Mouse (Mus musculus): Measurements from ENCODE around the gene Hspbap1. TPM values are rescaled to one million over a fixed set of nuclear protein-coding genes. Genes with fewer than 3 reads are reported as not detected.

Gene Hspbap1
- polyA plus RNA-seq (2015; fragmentation: Nextera tagmentation; extraction: Ambion mirVana): 8.7 and 9.5 TPM in 2 replicates

DNA sequence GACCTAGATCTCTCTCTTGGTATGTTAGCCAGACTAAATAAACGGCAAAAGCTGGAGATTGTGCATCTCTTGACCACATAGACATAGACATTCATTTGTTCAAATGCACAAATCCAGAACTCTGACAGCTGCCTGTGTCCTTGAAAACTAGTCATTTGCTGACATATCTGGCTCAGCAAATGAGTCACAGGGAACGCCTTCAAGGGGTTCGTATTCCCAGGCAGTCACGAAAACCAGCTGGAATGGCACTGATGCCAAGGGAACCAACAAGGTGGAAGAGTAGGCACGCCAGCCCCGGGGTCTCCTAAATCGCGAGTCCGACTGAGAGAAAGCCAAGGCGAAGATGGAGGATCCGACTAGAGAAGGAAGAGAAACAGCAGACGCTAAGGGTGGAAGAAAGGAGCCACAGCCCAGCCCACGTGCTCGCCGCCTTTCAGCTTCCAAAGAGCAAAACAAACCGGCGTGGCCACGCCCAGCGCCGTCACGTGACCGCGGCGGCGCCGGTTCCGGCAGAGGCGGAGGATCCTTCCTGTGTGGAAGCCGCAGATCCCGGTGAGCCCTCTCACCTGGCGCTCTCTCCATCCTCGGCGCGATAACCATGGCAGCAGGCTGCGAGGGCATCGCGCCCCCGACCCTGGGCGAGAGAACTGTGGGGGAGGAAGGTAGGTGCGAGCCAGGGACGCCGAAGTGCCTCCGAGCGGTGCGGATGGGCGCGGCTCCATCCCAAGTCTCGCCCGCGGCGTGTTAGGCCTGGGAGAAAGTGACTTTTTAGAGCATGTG, at the start of gene Hspbap1:
TSS of gene Hspbap1 (plus strand) at position 498 of the 780 bp plus-strand sequence.
- ATAC-seq (ENCODE audit: extremely low read depth, insufficient number of reproducible peaks, low FRiP score, low TSS enrichment): peak; percentile 62
- Histone ChIP-seq H3K9ac (peak within 1 kb of the TSS; percentile 96), H3K9me3 (no peaks in the 10 kb centered on the region), H3K36me3 (0 out of 2 replicates have a peak, but pooled peaks cover 4% of the 10 kb centered on the region), H3K4me3 (peak within 1 kb of the TSS; percentile 81), H3K4me2 (peak within 1 kb of the TSS; percentile 89), H3K4me1 (peaks cover 27% of the 10 kb centered on the region), H3K27ac (replicated peaks) (peak within 1 kb of the TSS; percentile 82), H3K27me3 (replicated peaks) (no peaks in the 10 kb centered on the region)
- under 1% methylated on average over 51 of the region's 51 CpGs for WGBS

DNA sequence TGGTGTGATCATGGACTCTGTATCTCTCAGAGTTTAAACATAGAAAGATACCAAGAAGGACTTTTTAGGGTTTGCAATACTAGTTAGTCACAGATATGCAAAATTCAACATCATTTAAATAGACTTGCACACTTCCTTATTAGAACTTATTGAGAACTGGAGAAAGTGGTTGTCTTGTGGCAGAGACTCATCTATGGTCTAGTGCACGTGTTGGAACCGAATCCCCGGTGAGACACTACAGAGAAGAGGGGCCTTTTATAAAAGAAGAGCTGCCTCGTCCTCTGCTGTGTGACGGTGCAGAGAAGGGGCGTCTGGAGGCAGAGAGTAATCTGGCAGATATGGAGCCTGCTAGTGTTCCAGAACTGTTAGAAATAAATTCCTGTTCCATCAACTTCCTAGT, 45.6 kb upstream of the Hspbap1 start:
- Histone ChIP-seq H3K36me3 (peaks cover 22% of the 10 kb centered on the region), H3K27ac (replicated peaks) (no peak overlapping the region), H3K4me3 (no peak overlapping the region), H3K4me1 (peaks cover 3% of the 10 kb centered on the region; the same call in 1 of the 2 replicates), H3K4me2 (no peak overlapping the region), H3K9me3 (no peaks in the 10 kb centered on the region), H3K27me3 (replicated peaks) (no peaks in the 10 kb centered on the region), H3K9ac (no peak overlapping the region)
- ATAC-seq (ENCODE audit: extremely low read depth, insufficient number of reproducible peaks, low FRiP score, low TSS enrichment): no peak
- 75% methylated on average over 6 of the region's 6 CpGs for WGBS

DNA sequence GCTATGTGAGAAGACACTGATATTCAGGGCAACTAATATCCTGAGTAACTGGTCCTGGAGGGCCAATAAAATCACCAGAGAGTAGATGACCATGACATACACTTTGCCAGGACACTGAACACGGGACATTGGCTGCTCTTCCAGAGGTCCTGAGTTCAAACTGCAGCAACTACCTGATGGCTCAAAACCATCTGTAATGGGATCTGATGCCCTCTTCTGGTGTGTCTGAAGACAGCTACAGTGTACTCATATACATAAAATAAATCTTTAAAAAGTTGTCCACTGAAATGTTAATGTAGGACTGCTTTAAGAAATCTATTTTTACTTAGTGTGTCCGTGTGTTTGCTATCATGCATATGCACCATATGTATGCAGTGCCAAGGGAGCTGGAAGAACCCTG, 43.6 kb upstream of the Hspbap1 start:
- Histone ChIP-seq H3K4me2 (no peak overlapping the region), H3K36me3 (peaks cover 22% of the 10 kb centered on the region), H3K4me1 (peaks cover 3% of the 10 kb centered on the region; the same call in 1 of the 2 replicates), H3K9me3 (no peaks in the 10 kb centered on the region), H3K27ac (replicated peaks) (no peak overlapping the region), H3K9ac (no peak overlapping the region), H3K27me3 (replicated peaks) (no peaks in the 10 kb centered on the region), H3K4me3 (no peak overlapping the region)
- no peak for ATAC-seq (ENCODE audit: extremely low read depth, insufficient number of reproducible peaks, low FRiP score, low TSS enrichment)
- 77% methylated on average over 2 of the region's 2 CpGs for WGBS

DNA sequence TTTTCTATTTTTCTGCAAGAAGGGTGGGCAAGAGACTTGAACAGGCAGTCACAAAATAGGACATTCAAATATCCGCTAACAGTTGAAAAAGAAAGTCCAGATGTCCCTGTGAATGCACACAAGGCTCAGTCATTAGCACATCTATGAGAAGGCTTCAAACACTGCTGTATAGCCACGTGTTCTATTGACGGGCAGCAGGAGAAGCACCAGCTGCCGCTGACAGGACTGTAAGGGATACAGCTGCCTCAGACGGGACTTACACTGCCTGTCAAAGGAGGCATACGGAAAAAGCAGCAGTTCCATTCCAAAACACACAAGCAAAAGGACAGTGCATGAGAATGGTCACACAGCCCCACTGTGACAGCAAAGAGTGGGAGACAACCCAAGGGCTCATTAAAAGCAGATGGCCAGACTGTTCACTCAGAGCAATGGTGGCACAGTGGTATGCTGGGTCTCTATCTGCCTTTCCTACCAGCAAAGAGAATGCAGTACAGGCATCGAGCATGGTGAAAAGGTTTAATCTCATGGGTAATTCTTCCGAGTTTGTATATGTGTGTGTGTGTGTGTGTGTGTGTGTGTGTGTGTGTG, 40.9 kb upstream of the Hspbap1 start:
- H3K4me1 ChIP-seq: peaks cover 3% of the 10 kb centered on the region; the same call in 1 of the 2 replicates
- no peak overlapping the region for H3K4me3 ChIP-seq
- H3K36me3 ChIP-seq: peaks cover 20% of the 10 kb centered on the region
- no peak overlapping the region for H3K27ac ChIP-seq (replicated peaks)
- WGBS: 53% methylated on average over 8 of the region's 8 CpGs
- no peaks in the 10 kb centered on the region for H3K9me3 ChIP-seq
- H3K9ac ChIP-seq: no peak overlapping the region
- no peaks in the 10 kb centered on the region for H3K27me3 ChIP-seq (replicated peaks)
- no peak overlapping the region for H3K4me2 ChIP-seq
- ATAC-seq (ENCODE audit: extremely low read depth, insufficient number of reproducible peaks, low FRiP score, low TSS enrichment): no peak

GRCm38 (mm10) chr16:35732096-35732495, 38.1 kb upstream of the Hspbap1 start:
- peaks cover 25% of the 10 kb centered on the region for H3K36me3 ChIP-seq
- no peak overlapping the region for H3K4me3 ChIP-seq
- no peak overlapping the region for H3K9ac ChIP-seq
- no peak overlapping the region for H3K4me2 ChIP-seq
- no peaks in the 10 kb centered on the region for H3K9me3 ChIP-seq
- no peak overlapping the region for H3K27ac ChIP-seq (replicated peaks)
- WGBS: 79% methylated on average over 7 of the region's 7 CpGs
- no peaks in the 10 kb centered on the region for H3K27me3 ChIP-seq (replicated peaks)
- ATAC-seq (ENCODE audit: extremely low read depth, insufficient number of reproducible peaks, low FRiP score, low TSS enrichment): no peak
- peaks cover 3% of the 10 kb centered on the region; the same call in 1 of the 2 replicates for H3K4me1 ChIP-seq

DNA sequence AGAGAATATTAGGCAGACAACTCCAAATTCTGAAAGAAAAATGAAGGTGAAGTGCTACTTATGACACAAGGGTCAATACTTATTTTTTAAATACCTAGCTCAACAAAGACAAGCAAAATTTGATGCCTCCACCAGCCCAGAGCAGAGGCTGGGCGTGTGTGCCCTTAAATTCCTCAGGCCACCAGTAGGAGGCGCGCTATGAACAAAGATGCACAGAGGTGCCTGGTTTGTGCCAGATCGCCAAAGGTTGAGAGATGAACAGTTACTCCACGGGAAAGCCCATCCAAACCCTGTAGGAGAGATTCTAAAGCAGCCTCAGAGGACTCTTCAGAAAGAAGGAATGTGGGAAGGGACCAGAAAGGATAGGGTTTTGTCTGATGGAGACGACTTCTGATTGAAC, 36.1 kb upstream of the Hspbap1 start:
- Histone ChIP-seq H3K9ac (no peak overlapping the region), H3K4me1 (peaks cover 11% of the 10 kb centered on the region), H3K4me3 (no peak overlapping the region), H3K27me3 (replicated peaks) (no peaks in the 10 kb centered on the region), H3K27ac (replicated peaks) (no peak overlapping the region), H3K9me3 (no peaks in the 10 kb centered on the region), H3K4me2 (no peak overlapping the region), H3K36me3 (peaks cover 15% of the 10 kb centered on the region)
- 9% methylated on average over 6 of the region's 6 CpGs for WGBS
- no peak for ATAC-seq (ENCODE audit: extremely low read depth, insufficient number of reproducible peaks, low FRiP score, low TSS enrichment)

DNA sequence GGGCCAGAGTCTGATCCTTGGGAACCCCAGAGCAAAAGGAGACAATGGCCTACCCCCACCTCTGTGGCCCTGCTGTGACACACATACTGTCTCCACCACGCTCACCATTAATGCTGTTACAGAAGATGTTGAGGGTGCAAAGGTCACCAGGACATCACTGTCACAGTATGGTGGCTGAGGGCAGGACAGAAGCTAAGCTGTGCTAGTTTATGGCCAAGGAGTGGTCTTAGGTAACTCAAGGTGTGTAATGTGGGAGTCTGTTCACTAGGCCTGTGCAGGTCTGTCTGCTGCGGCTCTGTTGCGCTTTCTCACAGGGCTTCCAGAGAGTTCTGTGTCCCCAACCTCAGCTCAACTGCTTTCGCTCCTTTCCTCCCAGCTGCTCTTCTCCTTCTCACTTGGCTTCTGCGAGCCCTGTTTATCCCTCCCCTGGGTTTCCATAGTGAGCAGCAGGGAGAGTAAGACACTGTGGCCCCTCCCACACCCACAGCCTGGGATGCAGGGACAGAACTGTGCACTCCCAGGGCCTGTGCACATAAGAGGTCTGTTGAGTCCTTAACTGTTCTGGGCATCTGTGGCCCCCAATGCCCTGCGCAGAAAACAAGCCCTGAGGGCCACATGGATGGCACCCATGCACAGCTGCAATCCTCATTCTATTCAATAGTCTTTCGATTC, 31.9 kb upstream of the Hspbap1 start:
- 79% methylated on average over 7 of the region's 7 CpGs for WGBS
- no peaks in the 10 kb centered on the region for H3K9me3 ChIP-seq
- peaks cover 5% of the 10 kb centered on the region; the same call in 1 of the 2 replicates for H3K36me3 ChIP-seq
- no peak overlapping the region for H3K27ac ChIP-seq (replicated peaks)
- no peak for ATAC-seq (ENCODE audit: extremely low read depth, insufficient number of reproducible peaks, low FRiP score, low TSS enrichment)
- peaks cover 41% of the 10 kb centered on the region for H3K4me1 ChIP-seq
- H3K4me3 ChIP-seq: no peak overlapping the region
- no peaks in the 10 kb centered on the region for H3K27me3 ChIP-seq (replicated peaks)
- H3K4me2 ChIP-seq: no peak overlapping the region
- no peak overlapping the region for H3K9ac ChIP-seq

- no peaks in the 10 kb centered on the region for H3K9me3 ChIP-seq
- H3K4me1 ChIP-seq: peaks cover 41% of the 10 kb centered on the region
- no peak for ATAC-seq (ENCODE audit: extremely low read depth, insufficient number of reproducible peaks, low FRiP score, low TSS enrichment)
- no peak overlapping the region for H3K27ac ChIP-seq (replicated peaks)
- H3K27me3 ChIP-seq (replicated peaks): no peaks in the 10 kb centered on the region
- no peak overlapping the region for H3K9ac ChIP-seq
- no peak overlapping the region for H3K4me3 ChIP-seq
- H3K4me2 ChIP-seq: no peak overlapping the region
- peaks cover 5% of the 10 kb centered on the region; the same call in 1 of the 2 replicates for H3K36me3 ChIP-seq
- 39% methylated on average over 1 of the region's 1 CpGs for WGBS
Observed at GRCm38 (mm10) chr16:35739548-35739947, 30.6 kb upstream of the Hspbap1 start.

DNA sequence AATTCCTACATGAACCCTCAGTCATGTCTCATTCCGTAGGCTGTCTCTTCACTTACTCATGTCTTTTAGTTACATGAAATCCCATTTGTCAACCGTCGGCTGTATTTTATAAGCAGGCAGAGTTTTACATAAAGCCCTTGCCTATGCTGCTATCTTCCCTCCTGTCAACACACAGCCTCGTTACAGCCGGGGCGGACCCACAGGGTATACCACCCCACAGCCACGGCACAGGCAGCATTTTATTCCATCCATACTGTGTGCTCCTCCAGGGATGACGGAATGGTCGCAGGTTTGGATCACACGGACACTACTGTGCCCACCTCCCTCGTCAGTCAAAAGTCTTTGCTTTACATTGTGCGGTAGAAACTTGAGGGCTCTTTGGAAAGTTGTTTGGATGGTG, 29.8 kb upstream of the Hspbap1 start:
- no peak overlapping the region for H3K4me3 ChIP-seq
- no peaks in the 10 kb centered on the region for H3K9me3 ChIP-seq
- H3K4me1 ChIP-seq: peaks cover 41% of the 10 kb centered on the region
- H3K36me3 ChIP-seq: peaks cover 1% of the 10 kb centered on the region; the same call in 1 of the 2 replicates
- no peaks in the 10 kb centered on the region for H3K27me3 ChIP-seq (replicated peaks)
- no peak overlapping the region for H3K9ac ChIP-seq
- ATAC-seq (ENCODE audit: extremely low read depth, insufficient number of reproducible peaks, low FRiP score, low TSS enrichment): no peak
- peak overlapping the region; percentile 40; the same call in 1 of the 2 replicates for H3K27ac ChIP-seq (replicated peaks)
- H3K4me2 ChIP-seq: peak overlapping the region; percentile 37
- WGBS: 31% methylated on average over 12 of the region's 12 CpGs

- Histone ChIP-seq H3K4me2 (peak overlapping the region; percentile 37; the same call in 1 of the 2 replicates), H3K27ac (replicated peaks) (0 out of 2 replicates have a peak overlapping the region, but pooled peaks have one; percentile 40)
Observed at GRCm38 (mm10) chr16:35740943-35741342, 29.2 kb upstream of the Hspbap1 start.

DNA sequence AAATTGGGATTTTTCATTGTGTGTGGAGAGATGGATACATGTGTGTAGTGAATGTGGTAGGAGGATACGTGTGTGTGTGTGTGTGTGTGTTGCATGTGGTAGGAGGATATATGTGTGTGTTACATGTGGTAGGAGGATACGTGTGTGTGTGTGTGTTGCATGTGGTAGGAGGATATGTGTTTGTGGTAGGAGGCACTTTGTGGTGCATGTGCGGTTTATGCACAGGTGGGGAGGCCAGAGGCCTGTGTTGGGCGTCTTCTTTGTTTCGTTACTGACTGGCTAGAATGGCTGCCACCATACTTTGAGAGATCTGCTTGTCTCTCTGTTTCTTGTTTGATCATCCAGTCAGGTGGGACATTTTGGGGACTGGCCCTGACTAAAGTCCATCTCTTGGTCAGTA, 28.6 kb upstream of the Hspbap1 start:
- ATAC-seq (ENCODE audit: extremely low read depth, insufficient number of reproducible peaks, low FRiP score, low TSS enrichment): no peak
- Histone ChIP-seq H3K4me3 (no peak overlapping the region), H3K27ac (replicated peaks) (no peak overlapping the region), H3K4me2 (no peak overlapping the region), H3K36me3 (0 out of 2 replicates have a peak, but pooled peaks cover 5% of the 10 kb centered on the region), H3K27me3 (replicated peaks) (no peaks in the 10 kb centered on the region), H3K9ac (no peak overlapping the region), H3K4me1 (peaks cover 41% of the 10 kb centered on the region), H3K9me3 (no peaks in the 10 kb centered on the region)
- 92% methylated on average over 5 of the region's 5 CpGs for WGBS

More at GRCm38 (mm10) chr16:35740943-35741342, 29.2 kb upstream of the Hspbap1 start:
- H3K4me3 ChIP-seq: no peak overlapping the region
- 50% methylated on average over 6 of the region's 6 CpGs for WGBS
- no peaks in the 10 kb centered on the region for H3K36me3 ChIP-seq
- H3K27me3 ChIP-seq (replicated peaks): no peaks in the 10 kb centered on the region
- no peaks in the 10 kb centered on the region for H3K9me3 ChIP-seq
- H3K9ac ChIP-seq: no peak overlapping the region
- peaks cover 41% of the 10 kb centered on the region for H3K4me1 ChIP-seq
- ATAC-seq (ENCODE audit: extremely low read depth, insufficient number of reproducible peaks, low FRiP score, low TSS enrichment): no peak

Measured in heart, embryonic 13.5 days (tissue).